Mouse (Mus musculus): ENCODE measurements around the gene B3gat3. TPM values are rescaled to one million over a fixed set of nuclear protein-coding genes. Genes with fewer than 3 reads are reported as not detected.

B3gat3 gene
- polyA plus RNA-seq, 1 experiment = 60.1 TPM

- Histone ChIP-seq H3K27me3 (ENCODE audit: control insufficient read depth, insufficient read depth, insufficient read length) (no peaks in the 10 kb centered on the region), H3K79me2 (ENCODE audit: control insufficient read depth, insufficient read depth) (no peaks in the 10 kb centered on the region), H3K4me3 (ENCODE audit: insufficient read depth, poor library complexity, severe bottlenecking) (no peak overlapping the region), H3K36me3 (ENCODE audit: control insufficient read depth, insufficient read depth) (peaks cover 80% of the 10 kb centered on the region), H3K79me3 (ENCODE audit: low read depth) (no peaks in the 10 kb centered on the region), H3ac (ENCODE audit: control insufficient read depth, insufficient read length, low read depth) (no peak overlapping the region)
- no peak for TF ChIP-seq MYOD1 (IDR thresholded peaks at IDR 0.05; ENCODE audit: control insufficient read depth, insufficient read length, low read depth)
- no peak for TF ChIP-seq CEBPB (IDR thresholded peaks at IDR 0.05; ENCODE audit: low read depth)
- no peak for TF ChIP-seq FOSL1 (IDR thresholded peaks at IDR 0.05; ENCODE audit: insufficient read depth, low read length, poor library complexity, severe bottlenecking)
- no peak for TF ChIP-seq CTCF (IDR thresholded peaks at IDR 0.05; ENCODE audit: control insufficient read depth, insufficient read depth, insufficient read length)
- TF ChIP-seq MAX (IDR thresholded peaks at IDR 0.05) = no peak
- no peak for TF ChIP-seq MYOG (IDR thresholded peaks at IDR 0.05; ENCODE audit: control insufficient read depth, extremely low read depth, insufficient read length)
- TF ChIP-seq USF1 (IDR thresholded peaks at IDR 0.05; ENCODE audit: low read depth) = no peak
Measured at GRCm38 (mm10) chr19:8914212-8914611, 6.0 kb upstream of the B3gat3 start.

GRCm38 (mm10) chr19:8919000-8919399 lies 1.2 kb upstream of the B3gat3 start:
- no peak overlapping the region for H3K4me3 ChIP-seq (ENCODE audit: insufficient read depth, poor library complexity, severe bottlenecking)
- H3ac ChIP-seq (ENCODE audit: control insufficient read depth, insufficient read length, low read depth) = no peak overlapping the region
- peaks cover 56% of the 10 kb centered on the region for H3K36me3 ChIP-seq (ENCODE audit: control insufficient read depth, insufficient read depth)
- peaks cover 35% of the 10 kb centered on the region for H3K79me2 ChIP-seq (ENCODE audit: control insufficient read depth, insufficient read depth)
- peaks cover 30% of the 10 kb centered on the region for H3K79me3 ChIP-seq (ENCODE audit: low read depth)
- no peak for TF ChIP-seq CTCF (IDR thresholded peaks at IDR 0.05; ENCODE audit: control insufficient read depth, insufficient read depth, insufficient read length)
- TF ChIP-seq MYOG (IDR thresholded peaks at IDR 0.05; ENCODE audit: control insufficient read depth, extremely low read depth, insufficient read length) = no peak
- TF ChIP-seq USF1 (IDR thresholded peaks at IDR 0.05; ENCODE audit: low read depth) = no peak
- no peak for TF ChIP-seq FOSL1 (IDR thresholded peaks at IDR 0.05; ENCODE audit: insufficient read depth, low read length, poor library complexity, severe bottlenecking)
- TF ChIP-seq MYOD1 (IDR thresholded peaks at IDR 0.05; ENCODE audit: control insufficient read depth, insufficient read length, low read depth) = no peak
- no peak for TF ChIP-seq MAX (IDR thresholded peaks at IDR 0.05)
- TF ChIP-seq CEBPB (IDR thresholded peaks at IDR 0.05; ENCODE audit: low read depth) = no peak
- H3K27me3 ChIP-seq (ENCODE audit: control insufficient read depth, insufficient read depth, insufficient read length) = no peaks in the 10 kb centered on the region

DNA sequence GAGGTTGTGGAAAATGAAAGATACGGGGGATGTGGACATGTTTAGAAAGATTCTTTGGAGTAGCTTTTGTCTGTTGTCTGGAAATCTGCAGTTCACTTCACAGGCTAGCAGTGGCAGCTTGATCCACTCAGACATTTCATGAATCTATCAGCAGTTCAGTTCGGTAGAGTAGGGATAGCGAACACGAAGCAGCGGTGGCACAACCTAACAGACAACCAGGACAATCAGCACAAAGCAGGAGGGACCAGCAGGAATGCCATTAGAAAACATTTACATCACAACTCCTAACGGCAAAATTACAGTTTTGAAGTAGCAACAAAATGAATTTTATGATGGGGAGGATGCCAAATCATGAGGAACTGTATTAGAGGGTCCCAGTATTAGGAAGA lies 496 bp upstream of the B3gat3 start:
- no peak overlapping the region for H3ac ChIP-seq (ENCODE audit: control insufficient read depth, insufficient read length, low read depth)
- no peak overlapping the region for H3K4me3 ChIP-seq (ENCODE audit: insufficient read depth, poor library complexity, severe bottlenecking)
- H3K79me3 ChIP-seq (ENCODE audit: low read depth) = peaks cover 30% of the 10 kb centered on the region
- no peaks in the 10 kb centered on the region for H3K27me3 ChIP-seq (ENCODE audit: control insufficient read depth, insufficient read depth, insufficient read length)
- peaks cover 42% of the 10 kb centered on the region for H3K79me2 ChIP-seq (ENCODE audit: control insufficient read depth, insufficient read depth)
- no peak for TF ChIP-seq FOSL1 (IDR thresholded peaks at IDR 0.05; ENCODE audit: insufficient read depth, low read length, poor library complexity, severe bottlenecking)
- TF ChIP-seq MYOG (IDR thresholded peaks at IDR 0.05; ENCODE audit: control insufficient read depth, extremely low read depth, insufficient read length) = no peak
- TF ChIP-seq MAX (IDR thresholded peaks at IDR 0.05) = no peak
- no peak for TF ChIP-seq MYOD1 (IDR thresholded peaks at IDR 0.05; ENCODE audit: control insufficient read depth, insufficient read length, low read depth)
- no peak for TF ChIP-seq CEBPB (IDR thresholded peaks at IDR 0.05; ENCODE audit: low read depth)
- no peak for TF ChIP-seq USF1 (IDR thresholded peaks at IDR 0.05; ENCODE audit: low read depth)
- no peak for TF ChIP-seq CTCF (IDR thresholded peaks at IDR 0.05; ENCODE audit: control insufficient read depth, insufficient read depth, insufficient read length)
- H3K36me3 ChIP-seq (ENCODE audit: control insufficient read depth, insufficient read depth) = peaks cover 49% of the 10 kb centered on the region

DNA sequence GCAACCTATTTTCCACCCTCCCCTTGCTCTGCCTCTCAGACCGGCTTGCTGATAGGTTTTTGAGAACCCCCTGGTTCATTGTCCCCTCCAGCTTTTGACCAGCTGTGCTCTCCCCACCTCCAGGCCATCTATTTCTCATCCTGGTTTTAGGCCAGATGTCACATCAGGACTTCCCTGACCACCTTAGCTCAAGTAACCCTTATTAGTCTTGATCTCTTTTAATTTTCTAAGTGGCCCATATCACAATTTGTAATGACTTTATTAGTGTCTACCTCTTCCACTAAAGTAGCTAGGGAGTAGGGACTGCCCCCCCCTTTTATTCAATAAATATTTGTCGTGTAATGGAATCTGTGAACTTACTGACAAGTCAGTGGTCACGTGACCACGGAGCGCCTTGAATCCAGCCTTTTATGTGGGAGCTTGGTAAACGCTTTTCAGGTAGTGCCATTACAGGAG lies 690 bp downstream of the B3gat3 start:
- H3K79me2 ChIP-seq (ENCODE audit: control insufficient read depth, insufficient read depth) = peaks cover 42% of the 10 kb centered on the region
- H3K79me3 ChIP-seq (ENCODE audit: low read depth) = peaks cover 30% of the 10 kb centered on the region
- peaks cover 37% of the 10 kb centered on the region for H3K36me3 ChIP-seq (ENCODE audit: control insufficient read depth, insufficient read depth)
- peak overlapping the region; percentile 59 for H3ac ChIP-seq (ENCODE audit: control insufficient read depth, insufficient read length, low read depth)
- H3K27me3 ChIP-seq (ENCODE audit: control insufficient read depth, insufficient read depth, insufficient read length) = no peaks in the 10 kb centered on the region
- peak overlapping the region; percentile 83 for H3K4me3 ChIP-seq (ENCODE audit: insufficient read depth, poor library complexity, severe bottlenecking)
- TF ChIP-seq MYOG (IDR thresholded peaks at IDR 0.05; ENCODE audit: control insufficient read depth, extremely low read depth, insufficient read length) = no peak
- no peak for TF ChIP-seq CEBPB (IDR thresholded peaks at IDR 0.05; ENCODE audit: low read depth)
- no peak for TF ChIP-seq MYOD1 (IDR thresholded peaks at IDR 0.05; ENCODE audit: control insufficient read depth, insufficient read length, low read depth)
- TF ChIP-seq MAX (IDR thresholded peaks at IDR 0.05) = no peak
- no peak for TF ChIP-seq CTCF (IDR thresholded peaks at IDR 0.05; ENCODE audit: control insufficient read depth, insufficient read depth, insufficient read length)
- TF ChIP-seq FOSL1 (IDR thresholded peaks at IDR 0.05; ENCODE audit: insufficient read depth, low read length, poor library complexity, severe bottlenecking) = no peak
- TF ChIP-seq USF1 (IDR thresholded peaks at IDR 0.05; ENCODE audit: low read depth) = peak; percentile 99

- Histone ChIP-seq H3ac (ENCODE audit: control insufficient read depth, insufficient read length, low read depth) (no peak overlapping the region), H3K79me3 (ENCODE audit: low read depth) (peaks cover 30% of the 10 kb centered on the region), H3K4me3 (ENCODE audit: insufficient read depth, poor library complexity, severe bottlenecking) (no peak overlapping the region), H3K27me3 (ENCODE audit: control insufficient read depth, insufficient read depth, insufficient read length) (no peaks in the 10 kb centered on the region), H3K36me3 (ENCODE audit: control insufficient read depth, insufficient read depth) (peaks cover 28% of the 10 kb centered on the region), H3K79me2 (ENCODE audit: control insufficient read depth, insufficient read depth) (peaks cover 42% of the 10 kb centered on the region)
- TF ChIP-seq MYOG (IDR thresholded peaks at IDR 0.05; ENCODE audit: control insufficient read depth, extremely low read depth, insufficient read length) = no peak
- no peak for TF ChIP-seq MAX (IDR thresholded peaks at IDR 0.05)
- no peak for TF ChIP-seq MYOD1 (IDR thresholded peaks at IDR 0.05; ENCODE audit: control insufficient read depth, insufficient read length, low read depth)
- no peak for TF ChIP-seq CEBPB (IDR thresholded peaks at IDR 0.05; ENCODE audit: low read depth)
- no peak for TF ChIP-seq USF1 (IDR thresholded peaks at IDR 0.05; ENCODE audit: low read depth)
- TF ChIP-seq CTCF (IDR thresholded peaks at IDR 0.05; ENCODE audit: control insufficient read depth, insufficient read depth, insufficient read length) = no peak
- no peak for TF ChIP-seq FOSL1 (IDR thresholded peaks at IDR 0.05; ENCODE audit: insufficient read depth, low read length, poor library complexity, severe bottlenecking)
Measured at GRCm38 (mm10) chr19:8921741-8922140, 1.6 kb downstream of the B3gat3 start.
